Mouse (Mus musculus) B cell, adult 62 days (primary cell): ENCODE data around the gene Hmgcs1. TPM values are rescaled to one million over a fixed set of nuclear protein-coding genes. Genes with fewer than 3 reads are reported as not detected.

Experiments
- total RNA-seq: library from RNA; stranded (reverse); gene quantifications from 4 replicates; pipeline ENCODE4 v1.2.4, GENCODE M21; 2023

Hmgcs1 gene
- 28.0 to 34.2 TPM (median 30.0 TPM) in 4 replicates for total RNA-seq

GRCm38 (mm10) chr13:119690039-119690728 is at the start of gene Hmgcs1:
Gene Hmgcs1, plus strand, starts transcription at chr13:119690379.

GRCm38 (mm10) chr13:119755681-119756471 is 65.7 kb downstream of the Hmgcs1 start, which contains the start of gene Nim1k:
Gene Nim1k, minus strand, starts transcription at chr13:119755882.

Other genes starting within 250 kb of the Hmgcs1 start
- gene 4833420G17Rik, start 227.6 kb upstream of the Hmgcs1 start, total RNA-seq = 59.7 to 67.5 TPM (median 62.8 TPM) in 4 replicates
- 4.2 to 6.7 TPM (median 4.7 TPM) in 4 replicates for gene Tmem267, start 202.3 kb upstream of the Hmgcs1 start, total RNA-seq
- gene 3110070M22Rik, start 202.0 kb upstream of the Hmgcs1 start, total RNA-seq = 0.70 to 2.1 TPM (median 1.2 TPM) in 4 replicates
- gene Ccl28, start 66.6 kb upstream of the Hmgcs1 start, total RNA-seq = not detected in 4 replicates
- gene Nim1k, start 65.5 kb downstream of the Hmgcs1 start, total RNA-seq = 0.14 to 0.33 TPM (median 0.29 TPM) in 4 replicates
- gene Zfp131, start 100.5 kb downstream of the Hmgcs1 start, total RNA-seq = 73.4 to 81.7 TPM (median 76.3 TPM) in 4 replicates
- not detected in 4 replicates for gene AF067063, start 139.8 kb downstream of the Hmgcs1 start, total RNA-seq
- not detected in 4 replicates for gene D13Ertd608e, start 145.6 kb downstream of the Hmgcs1 start, total RNA-seq
- gene Tcstv1, start 204.4 kb downstream of the Hmgcs1 start, total RNA-seq = not detected in 4 replicates
- gene Gm21761, start 238.9 kb downstream of the Hmgcs1 start, total RNA-seq = not detected in 4 replicates